Mouse (Mus musculus): ENCODE data around the gene Abcg5. TPM values are rescaled to one million over a fixed set of nuclear protein-coding genes. Genes with fewer than 3 reads are reported as not detected.

Abcg5 gene
- polyA plus RNA-seq, 1 experiment from 2014 or later: 3.1 TPM

DNA sequence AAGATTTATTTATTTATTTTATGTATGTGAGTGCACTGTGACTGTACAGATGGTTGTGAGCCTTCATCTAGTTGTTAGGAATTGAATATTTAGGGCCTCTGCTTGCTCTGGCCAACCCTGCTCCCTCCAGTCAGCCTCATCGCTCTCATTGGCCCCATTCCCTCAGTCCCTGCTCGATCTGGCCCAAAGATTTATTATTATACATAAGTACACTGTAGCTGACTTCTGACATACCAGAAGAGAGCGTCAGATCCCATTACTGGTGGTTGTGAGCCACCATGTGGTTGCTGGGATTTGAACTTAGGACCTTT, 25.4 kb downstream of the Abcg5 start:
- Histone ChIP-seq H3K4me2 (replicated peaks) (no peak overlapping the region), H3K9me3 (no peaks in the 10 kb centered on the region), H3K36me3 (no peaks in the 10 kb centered on the region), H3K9ac (replicated peaks) (no peak overlapping the region), H3K27ac (replicated peaks) (no peak overlapping the region; the same call in 1 of the 2 replicates), H3K4me3 (no peak overlapping the region), H3K4me1 (peaks cover 3% of the 10 kb centered on the region; the same call in 1 of the 2 replicates), H3K27me3 (no peaks in the 10 kb centered on the region)
- ATAC-seq (replicated peaks): peak; percentile 64; the same call in 1 of the 2 replicates
- WGBS: 88% methylated on average over 3 of the region's 3 CpGs

DNA sequence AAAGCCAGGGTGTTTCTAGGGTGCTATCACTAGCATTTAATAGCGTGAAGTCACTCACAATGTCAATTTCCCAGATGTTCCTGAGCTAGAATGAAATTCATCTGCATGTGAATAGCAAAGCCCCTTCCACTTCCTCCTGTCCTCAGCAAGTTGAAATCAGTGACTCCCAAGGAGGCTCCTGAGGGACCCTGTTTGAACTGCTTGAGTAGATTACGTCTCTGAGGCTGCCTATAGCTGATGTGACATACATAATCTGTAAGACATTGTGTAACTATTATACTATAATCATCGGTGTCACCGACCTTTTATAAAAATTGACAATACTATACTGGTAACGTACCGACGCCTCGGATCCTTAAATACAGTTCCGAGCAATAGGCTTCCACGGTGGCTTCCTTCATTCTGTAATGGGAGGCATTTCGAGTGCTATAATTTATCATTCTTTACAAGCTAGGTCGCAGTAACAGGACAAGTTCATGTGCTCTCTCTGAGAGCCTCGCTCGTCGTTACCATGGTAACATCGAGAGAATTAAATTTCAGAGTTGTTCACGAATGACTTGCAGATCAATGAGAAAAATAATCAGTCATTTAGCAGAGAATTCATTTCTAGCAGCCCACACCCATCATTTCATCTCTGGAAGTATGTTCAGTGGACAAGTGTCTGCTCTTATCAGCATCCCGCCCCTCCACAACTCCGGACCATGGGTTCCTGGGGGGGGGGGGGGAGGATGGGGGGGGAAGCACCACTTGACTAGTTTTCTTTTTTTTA, 26.0 kb downstream of the Abcg5 start:
- H3K4me2 ChIP-seq (replicated peaks): no peak overlapping the region
- no peaks in the 10 kb centered on the region for H3K27me3 ChIP-seq
- WGBS: 63% methylated on average over 19 of the region's 19 CpGs
- H3K36me3 ChIP-seq: no peaks in the 10 kb centered on the region
- H3K4me1 ChIP-seq: peaks cover 3% of the 10 kb centered on the region; the same call in 1 of the 2 replicates
- H3K27ac ChIP-seq (replicated peaks): peak overlapping the region; percentile 37
- H3K9me3 ChIP-seq: no peaks in the 10 kb centered on the region
- peak; percentile 55; the same call in 1 of the 2 replicates for ATAC-seq (replicated peaks)
- no peak overlapping the region for H3K9ac ChIP-seq (replicated peaks)
- no peak overlapping the region for H3K4me3 ChIP-seq

DNA sequence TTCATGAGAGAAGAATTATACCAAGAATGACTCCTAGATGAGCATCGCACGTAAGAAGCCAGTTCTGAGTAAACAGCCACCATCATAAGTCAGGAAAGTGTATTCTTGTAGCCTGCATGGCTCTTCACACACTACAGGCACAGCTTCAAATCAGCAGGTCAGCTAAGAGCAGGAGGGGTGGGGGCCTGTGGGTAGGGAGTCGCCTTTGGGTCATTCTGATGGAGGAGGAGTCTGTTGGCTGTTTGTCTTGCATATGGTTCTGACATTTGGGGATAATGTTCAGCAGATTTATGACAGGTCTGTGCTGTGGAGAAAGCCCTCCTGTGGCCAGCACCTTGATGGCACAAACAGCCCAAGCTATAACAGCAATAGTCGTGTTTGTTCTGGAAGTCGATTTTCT, 26.6 kb downstream of the Abcg5 start:
- 81% methylated on average over 5 of the region's 5 CpGs for WGBS
- Histone ChIP-seq H3K27me3 (no peaks in the 10 kb centered on the region), H3K36me3 (no peaks in the 10 kb centered on the region), H3K4me2 (replicated peaks) (no peak overlapping the region), H3K27ac (replicated peaks) (peak overlapping the region; percentile 37), H3K9ac (replicated peaks) (no peak overlapping the region), H3K9me3 (no peaks in the 10 kb centered on the region), H3K4me1 (peaks cover 3% of the 10 kb centered on the region; the same call in 1 of the 2 replicates), H3K4me3 (no peak overlapping the region)
- ATAC-seq (replicated peaks): no peak

DNA sequence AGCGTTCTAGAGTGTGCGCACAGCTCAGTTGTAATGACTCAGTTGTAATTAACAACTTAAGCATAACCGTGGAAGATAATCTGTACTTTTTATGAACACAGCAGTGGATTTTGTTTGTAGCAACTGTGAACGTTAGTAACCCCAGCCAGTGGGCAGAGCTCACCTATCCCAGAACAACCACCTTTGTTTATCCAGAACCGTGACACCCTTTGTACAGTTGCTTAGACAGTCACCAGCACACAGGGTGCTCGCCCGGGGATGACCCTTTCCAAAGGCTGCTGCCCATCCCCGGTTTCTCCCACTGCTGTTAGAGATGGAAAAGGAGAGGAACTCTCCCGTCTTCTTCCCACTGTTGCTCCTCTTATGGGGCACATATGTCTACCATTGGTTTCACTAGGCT, 29.3 kb downstream of the Abcg5 start:
- 90% methylated on average over 9 of the region's 9 CpGs for whole genome bisulfite sequencing
- Histone ChIP-seq H3K27me3 (no peaks in the 10 kb centered on the region), H3K4me1 (peaks cover 3% of the 10 kb centered on the region; the same call in 1 of the 2 replicates), H3K36me3 (no peaks in the 10 kb centered on the region), H3K27ac (replicated peaks) (no peak overlapping the region), H3K9me3 (no peaks in the 10 kb centered on the region), H3K4me3 (no peak overlapping the region), H3K9ac (replicated peaks) (no peak overlapping the region), H3K4me2 (replicated peaks) (no peak overlapping the region)
- no peak for ATAC-seq (replicated peaks)

DNA sequence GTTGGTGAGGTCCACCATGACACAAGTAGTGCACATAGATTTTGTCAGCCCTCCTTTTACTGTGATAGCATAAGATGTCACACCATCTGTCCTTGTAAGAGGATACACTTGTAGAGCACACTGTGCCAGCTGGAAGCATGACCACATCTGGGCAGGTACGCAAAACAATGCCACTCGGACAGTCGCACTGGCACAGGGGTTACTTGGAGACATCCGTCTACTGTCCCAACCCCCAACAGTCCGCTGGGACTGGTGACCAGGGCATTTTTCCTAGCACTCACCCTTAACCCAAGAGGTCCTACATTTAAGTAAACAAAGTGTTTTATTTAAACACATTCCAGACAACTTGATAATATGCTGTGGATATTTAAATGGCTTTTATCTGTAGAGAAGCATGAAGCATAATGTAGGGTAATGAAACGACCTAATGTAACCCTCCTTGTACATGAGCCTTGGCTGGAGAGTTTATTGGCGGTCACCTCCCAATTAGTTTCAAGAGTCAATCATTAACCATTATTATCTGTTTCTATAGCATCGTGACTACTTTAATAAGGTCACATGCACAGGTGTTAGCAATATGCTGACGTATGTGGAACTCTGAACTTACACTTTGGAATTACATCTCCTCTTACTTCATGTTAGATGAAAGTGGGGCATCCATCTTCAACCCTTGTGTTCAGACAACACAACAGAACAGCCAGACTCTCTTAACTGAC, 32.4 kb downstream of the Abcg5 start:
- no peak overlapping the region for H3K4me2 ChIP-seq (replicated peaks)
- no peak overlapping the region for H3K9ac ChIP-seq (replicated peaks)
- no peak for ATAC-seq (replicated peaks)
- H3K4me3 ChIP-seq: no peak overlapping the region
- no peaks in the 10 kb centered on the region for H3K4me1 ChIP-seq
- H3K9me3 ChIP-seq: no peaks in the 10 kb centered on the region
- H3K27ac ChIP-seq (replicated peaks): no peak overlapping the region
- WGBS: 92% methylated on average over 9 of the region's 9 CpGs
- no peaks in the 10 kb centered on the region for H3K36me3 ChIP-seq
- no peaks in the 10 kb centered on the region for H3K27me3 ChIP-seq

DNA sequence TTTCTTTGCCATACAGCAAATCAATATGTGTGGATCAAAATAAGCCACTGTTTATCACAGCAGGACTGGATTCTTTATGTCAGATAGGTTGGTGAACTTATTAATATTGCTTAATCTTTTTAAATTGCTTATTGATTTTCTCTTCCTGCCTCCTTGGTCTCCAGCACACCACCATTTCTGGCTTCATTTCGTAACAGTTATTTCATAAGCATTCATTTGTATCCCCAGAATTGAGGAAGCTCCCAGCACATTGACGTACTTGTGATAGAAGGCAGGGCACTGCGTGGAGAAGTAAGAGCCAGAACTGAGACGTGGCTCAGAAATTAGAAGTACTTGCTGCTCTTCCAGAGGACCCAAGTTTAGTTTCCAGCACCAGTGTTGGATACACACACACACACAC, 35.2 kb downstream of the Abcg5 start:
- H3K9ac ChIP-seq (replicated peaks): no peak overlapping the region
- WGBS: 91% methylated on average over 4 of the region's 4 CpGs
- H3K27ac ChIP-seq (replicated peaks): no peak overlapping the region
- H3K4me2 ChIP-seq (replicated peaks): no peak overlapping the region
- H3K4me3 ChIP-seq: no peak overlapping the region
- no peaks in the 10 kb centered on the region for H3K9me3 ChIP-seq
- no peaks in the 10 kb centered on the region for H3K4me1 ChIP-seq
- no peaks in the 10 kb centered on the region for H3K27me3 ChIP-seq
- no peak for ATAC-seq (replicated peaks)
- no peaks in the 10 kb centered on the region for H3K36me3 ChIP-seq

DNA sequence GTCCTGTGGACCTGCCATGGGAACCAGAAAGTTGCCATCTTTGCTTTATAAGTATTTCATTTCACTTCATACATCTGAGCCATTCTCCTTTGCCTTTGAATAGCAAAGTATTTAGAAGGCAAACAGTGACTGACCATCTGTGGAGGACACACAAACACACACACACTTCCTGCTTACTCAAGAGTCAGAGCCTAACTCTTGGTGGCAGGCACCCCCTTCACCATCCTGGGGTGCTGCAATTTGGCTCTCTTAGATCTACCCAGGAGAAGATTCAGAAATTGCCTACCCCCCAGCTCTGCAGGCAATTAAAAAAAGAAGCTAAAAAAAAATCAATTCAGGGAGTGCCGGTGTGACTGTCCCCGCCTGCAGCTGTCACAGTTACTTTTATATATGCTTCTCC, 36.3 kb downstream of the Abcg5 start:
- Histone ChIP-seq H3K9ac (replicated peaks) (no peak overlapping the region), H3K4me2 (replicated peaks) (no peak overlapping the region), H3K4me3 (no peak overlapping the region), H3K4me1 (no peaks in the 10 kb centered on the region), H3K9me3 (no peaks in the 10 kb centered on the region), H3K27ac (replicated peaks) (no peak overlapping the region), H3K27me3 (no peaks in the 10 kb centered on the region), H3K36me3 (no peaks in the 10 kb centered on the region)
- ATAC-seq (replicated peaks): no peak
- WGBS: 60% methylated on average over 2 of the region's 2 CpGs

DNA sequence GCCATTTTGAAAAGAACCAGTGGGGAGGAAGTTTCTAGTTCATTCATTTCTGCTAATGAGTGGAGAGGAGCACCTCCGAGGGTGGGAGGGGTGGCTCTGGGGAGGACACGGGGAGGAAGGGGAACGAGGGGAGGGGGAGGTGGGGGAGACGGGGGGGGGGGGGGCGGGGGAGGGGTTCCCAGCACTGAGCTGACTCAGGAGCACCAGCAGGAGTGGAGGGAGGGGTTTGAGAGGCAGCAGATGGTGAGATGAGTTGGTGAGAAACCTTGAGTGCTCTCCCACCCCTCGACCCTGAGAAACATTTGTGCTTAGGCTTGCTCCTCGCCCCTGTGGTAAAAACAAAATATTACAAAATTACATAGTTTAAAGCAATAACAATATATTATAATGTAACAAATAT, 36.9 kb downstream of the Abcg5 start:
- H3K4me2 ChIP-seq (replicated peaks): no peak overlapping the region
- no peak overlapping the region for H3K4me3 ChIP-seq
- H3K4me1 ChIP-seq: no peaks in the 10 kb centered on the region
- H3K36me3 ChIP-seq: no peaks in the 10 kb centered on the region
- WGBS: 20% methylated on average over 4 of the region's 7 CpGs
- no peak overlapping the region for H3K9ac ChIP-seq (replicated peaks)
- no peak overlapping the region for H3K27ac ChIP-seq (replicated peaks)
- ATAC-seq (replicated peaks): no peak
- H3K9me3 ChIP-seq: no peaks in the 10 kb centered on the region
- no peaks in the 10 kb centered on the region for H3K27me3 ChIP-seq

DNA sequence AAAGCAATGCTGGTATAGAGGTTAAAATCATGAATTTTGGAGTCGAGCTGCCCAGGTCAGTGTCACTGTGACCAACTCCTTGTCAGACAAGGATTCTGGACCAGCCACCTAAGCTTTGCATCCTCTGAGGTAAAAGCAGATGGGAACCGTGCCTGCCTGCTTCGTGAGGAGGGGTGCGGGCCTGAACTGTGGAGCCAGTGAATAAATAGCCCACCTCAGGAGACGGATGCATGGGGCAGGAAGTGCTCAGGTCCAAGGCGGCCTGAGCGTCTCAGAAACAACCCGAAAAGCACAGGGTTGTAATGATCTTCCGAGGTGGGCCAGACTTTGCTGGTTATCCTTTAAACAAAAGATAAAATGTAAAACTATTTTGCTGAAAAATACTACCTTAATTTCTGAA, 37.7 kb downstream of the Abcg5 start:
- Histone ChIP-seq H3K9ac (replicated peaks) (no peak overlapping the region), H3K9me3 (no peaks in the 10 kb centered on the region), H3K36me3 (no peaks in the 10 kb centered on the region), H3K27me3 (no peaks in the 10 kb centered on the region), H3K4me3 (no peak overlapping the region), H3K27ac (replicated peaks) (no peak overlapping the region), H3K4me2 (replicated peaks) (no peak overlapping the region), H3K4me1 (no peaks in the 10 kb centered on the region)
- no peak for ATAC-seq (replicated peaks)
- 20% methylated on average over 9 of the region's 9 CpGs for WGBS

DNA sequence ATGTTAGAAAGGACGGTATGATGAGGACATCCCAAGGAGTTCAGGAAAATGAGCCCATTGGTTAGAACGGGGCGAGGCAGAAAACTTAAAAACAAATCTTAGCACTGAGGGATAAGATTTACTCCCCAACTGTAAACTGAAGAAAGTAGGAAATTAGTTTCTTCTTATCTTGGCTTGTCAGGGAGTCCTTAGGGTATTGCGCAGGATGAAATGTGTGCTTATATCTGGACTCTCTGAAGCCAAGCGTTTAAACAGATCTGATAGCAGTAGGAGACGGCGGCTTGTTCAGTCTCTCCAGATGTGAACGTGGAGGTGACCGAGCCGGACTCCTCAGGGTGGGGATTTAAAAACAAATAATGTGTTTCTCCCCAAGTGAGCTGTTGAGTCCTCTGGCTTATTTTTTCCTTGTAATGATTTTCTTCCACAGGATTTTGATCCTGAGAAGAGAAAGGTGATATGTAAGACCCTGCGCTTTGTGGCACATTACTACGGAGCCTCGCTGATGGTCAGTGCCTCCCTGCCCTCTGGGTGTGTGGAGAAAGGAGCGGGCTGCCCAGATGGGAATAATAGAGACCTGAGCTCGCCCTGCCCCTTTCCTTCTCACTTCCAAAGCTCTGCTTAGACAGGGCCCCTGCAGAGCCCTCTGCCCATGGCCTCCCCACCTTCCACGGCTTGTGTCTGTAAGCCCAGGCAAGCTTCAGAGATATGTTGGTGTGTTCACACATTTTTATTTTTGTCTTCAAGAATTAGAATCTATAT, 38.3 kb downstream of the Abcg5 start:
- Histone ChIP-seq H3K9me3 (no peaks in the 10 kb centered on the region), H3K4me2 (replicated peaks) (no peak overlapping the region), H3K4me1 (no peaks in the 10 kb centered on the region), H3K27ac (replicated peaks) (no peak overlapping the region), H3K4me3 (no peak overlapping the region), H3K27me3 (no peaks in the 10 kb centered on the region), H3K36me3 (no peaks in the 10 kb centered on the region), H3K9ac (replicated peaks) (no peak overlapping the region)
- no peak for ATAC-seq (replicated peaks)
- WGBS: 64% methylated on average over 16 of the region's 16 CpGs

DNA sequence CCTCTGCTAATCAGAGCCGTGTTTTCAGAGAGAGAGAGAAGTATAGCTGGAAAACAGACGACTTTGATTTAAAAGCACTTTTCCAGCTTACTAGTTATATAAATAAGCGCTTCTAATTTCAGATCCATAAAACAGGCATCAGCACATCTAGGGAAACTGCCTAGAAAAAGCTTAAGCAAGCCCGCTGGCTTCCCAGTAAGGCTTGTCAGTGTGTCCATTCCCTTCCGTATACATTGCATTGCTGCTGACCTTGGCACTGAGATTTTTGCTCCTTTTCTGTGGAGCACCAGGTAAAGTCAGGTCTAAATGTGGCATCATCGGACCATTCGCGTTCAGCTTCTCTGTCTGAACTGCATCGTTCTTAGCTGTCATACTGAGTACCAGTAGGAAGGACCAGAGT, 40.5 kb downstream of the Abcg5 start:
- no peaks in the 10 kb centered on the region for H3K4me1 ChIP-seq
- H3K9ac ChIP-seq (replicated peaks): no peak overlapping the region
- H3K27ac ChIP-seq (replicated peaks): no peak overlapping the region
- H3K4me3 ChIP-seq: no peak overlapping the region
- H3K9me3 ChIP-seq: no peaks in the 10 kb centered on the region
- H3K27me3 ChIP-seq: no peaks in the 10 kb centered on the region
- ATAC-seq (replicated peaks): no peak
- WGBS: 91% methylated on average over 9 of the region's 9 CpGs
- H3K36me3 ChIP-seq: no peaks in the 10 kb centered on the region
- no peak overlapping the region for H3K4me2 ChIP-seq (replicated peaks)

DNA sequence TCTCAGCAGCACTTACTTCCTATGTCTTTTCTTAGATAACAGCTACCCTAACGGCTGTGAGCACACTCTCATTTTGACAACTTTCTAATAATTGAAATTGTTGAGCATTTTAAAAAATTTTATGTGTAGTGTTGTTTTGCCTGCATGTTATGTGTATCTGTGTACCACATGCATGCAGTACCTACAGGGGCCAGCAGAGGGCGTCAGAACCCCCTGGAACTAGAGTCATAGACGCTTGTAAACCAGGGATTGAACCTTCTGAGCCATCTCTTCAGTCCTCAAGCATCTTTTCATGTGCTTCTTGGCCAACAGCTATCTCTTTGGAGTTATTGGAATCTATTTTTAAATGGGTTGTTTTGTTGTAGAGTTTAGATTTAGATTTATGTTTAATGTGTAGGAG, 40.9 kb downstream of the Abcg5 start:
- Histone ChIP-seq H3K27me3 (no peaks in the 10 kb centered on the region), H3K27ac (replicated peaks) (no peak overlapping the region), H3K4me2 (replicated peaks) (no peak overlapping the region), H3K9me3 (no peaks in the 10 kb centered on the region), H3K36me3 (no peaks in the 10 kb centered on the region), H3K4me3 (no peak overlapping the region), H3K9ac (replicated peaks) (no peak overlapping the region), H3K4me1 (no peaks in the 10 kb centered on the region)
- WGBS: 28% methylated on average over 3 of the region's 3 CpGs
- no peak for ATAC-seq (replicated peaks)
